Mouse (Mus musculus) gastrocnemius, adult 8-10 months (tissue): Measurements from ENCODE around the gene Emsy. TPM values are rescaled to one million over a fixed set of nuclear protein-coding genes. Genes with fewer than 3 reads are reported as not detected.
A peak's percentile ranks its signal among the peaks of the same experiment; 100 is the strongest.

ENCODE experiments used
- DNase-seq, 2 experiments: peaks; one replicate each; pipeline ENCODE4 v3.0.0; 2022; ENCODE audit warnings: low spot score in 2 of 2
- total RNA-seq, 4 experiments: library from RNA; stranded (reverse); gene quantifications; 2 replicates each; pipeline ENCODE4 v1.2.4; 2022

Emsy gene
- total RNA-seq: 10 to 100 TPM; 14.1 to 16.4 (median 14.5) TPM

GRCm38 (mm10) chr7:98656531-98657221, at the start of gene Emsy:
Emsy (minus strand) TSS chr7:98656783.
- DNase-seq: peak; percentile 88 to 94

- DNase-seq: no peak
These were observed 47.7 kb upstream of the Emsy start for GRCm38 (mm10) chr7:98704276-98704675.

- peak; percentile 19 to 22 for DNase-seq
These were observed 46.8 kb upstream of the Emsy start for GRCm38 (mm10) chr7:98703365-98703881.

DNA sequence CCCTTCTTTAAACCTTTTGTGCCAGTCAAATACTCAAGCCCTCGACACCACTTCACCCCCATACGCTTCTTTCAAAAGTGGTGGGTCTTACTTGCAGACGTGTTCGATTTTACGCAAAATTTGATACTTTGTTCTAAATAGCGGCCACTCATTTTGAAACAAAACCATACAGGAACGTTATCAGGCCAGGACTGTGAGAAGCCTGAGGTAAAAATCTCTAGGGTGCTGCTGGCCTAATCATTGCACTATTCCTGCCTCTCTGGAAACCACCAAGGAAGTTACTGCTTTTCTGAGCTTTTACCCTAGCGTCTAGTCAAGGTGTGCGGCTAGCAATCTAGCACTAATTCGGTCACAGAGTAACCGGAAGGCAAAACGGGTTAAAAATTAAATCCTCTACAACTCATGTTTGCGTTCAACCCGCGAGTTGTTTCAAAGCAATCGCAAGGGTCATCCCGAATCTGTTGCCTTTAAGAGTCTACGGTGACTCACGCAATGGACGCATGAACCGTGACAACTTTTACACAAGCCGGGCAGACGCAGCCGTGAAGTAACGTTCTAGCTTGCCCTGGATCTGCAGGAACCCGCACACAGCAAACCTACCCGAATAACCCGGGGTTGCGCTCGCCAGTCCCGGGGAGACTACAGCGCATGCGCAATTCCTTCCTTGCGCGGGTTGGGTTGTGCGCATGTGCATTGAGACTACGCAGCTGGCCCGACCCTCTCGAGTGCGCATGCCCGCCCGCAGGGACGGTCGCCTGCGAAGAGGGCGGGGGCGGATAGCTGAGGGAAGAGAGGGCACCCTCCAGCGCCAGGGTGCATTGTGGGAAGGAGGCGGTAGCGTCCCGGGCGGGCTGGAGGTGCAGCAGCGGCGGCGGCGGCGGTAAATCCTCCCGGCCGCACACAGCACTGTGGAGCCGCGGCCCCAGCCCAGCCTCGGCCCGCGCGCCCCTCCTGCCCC, 46.0 kb upstream of the Emsy start, which contains the start of gene Thap12:
Gene Thap12 (plus strand): TSS at position 821 of the 958 bp plus-strand sequence.
- peak; percentile 98 to 99 for DNase-seq

- no peak for DNase-seq
These were observed 45.2 kb upstream of the Emsy start for GRCm38 (mm10) chr7:98701771-98702170.

DNA sequence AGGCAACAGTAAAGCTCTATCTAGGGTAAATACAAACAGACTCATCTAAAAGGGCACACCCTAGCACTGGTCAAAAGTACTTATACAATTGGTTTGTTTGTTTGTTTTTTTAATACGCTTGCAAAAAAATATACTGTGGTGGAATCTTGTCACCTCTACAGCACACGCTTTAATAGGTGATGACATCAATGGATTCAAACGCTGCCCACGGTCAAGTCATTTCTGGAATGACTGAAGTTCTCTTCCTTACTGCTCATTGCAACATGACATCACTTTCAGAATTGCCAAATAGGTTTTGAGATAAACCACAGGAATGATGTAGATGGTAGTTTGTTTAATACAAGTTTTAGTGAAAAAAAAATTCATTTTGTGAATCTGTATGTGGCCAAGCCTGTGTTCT, 42.0 kb upstream of the Emsy start:
- DNase-seq: no peak

- DNase-seq: no peak
These were observed 41.5 kb upstream of the Emsy start for GRCm38 (mm10) chr7:98698041-98698440.

- DNase-seq: no peak
These were observed 40.9 kb upstream of the Emsy start for GRCm38 (mm10) chr7:98697496-98697895.

DNA sequence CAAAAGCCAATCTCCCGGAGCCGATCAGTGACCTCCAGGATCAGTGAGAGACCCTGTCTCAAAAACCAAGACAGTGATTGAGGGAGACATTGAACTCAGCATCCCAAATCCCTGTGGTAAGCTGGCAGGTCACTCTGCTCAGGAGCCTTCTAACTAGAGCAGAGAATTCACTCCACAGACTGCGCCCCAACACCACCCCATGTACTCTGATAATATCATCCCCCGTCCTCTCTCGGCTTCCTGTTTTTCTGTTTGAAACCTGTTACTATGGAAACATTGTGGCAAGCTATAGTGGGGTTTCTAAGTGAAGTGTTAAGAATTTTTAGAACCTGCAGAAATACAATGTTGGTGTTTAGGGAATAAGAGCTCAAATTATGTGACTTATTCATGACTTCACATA, 37.5 kb upstream of the Emsy start:
- no peak for DNase-seq

- DNase-seq: no peak
These were observed 36.4 kb upstream of the Emsy start for GRCm38 (mm10) chr7:98692761-98693546.

DNA sequence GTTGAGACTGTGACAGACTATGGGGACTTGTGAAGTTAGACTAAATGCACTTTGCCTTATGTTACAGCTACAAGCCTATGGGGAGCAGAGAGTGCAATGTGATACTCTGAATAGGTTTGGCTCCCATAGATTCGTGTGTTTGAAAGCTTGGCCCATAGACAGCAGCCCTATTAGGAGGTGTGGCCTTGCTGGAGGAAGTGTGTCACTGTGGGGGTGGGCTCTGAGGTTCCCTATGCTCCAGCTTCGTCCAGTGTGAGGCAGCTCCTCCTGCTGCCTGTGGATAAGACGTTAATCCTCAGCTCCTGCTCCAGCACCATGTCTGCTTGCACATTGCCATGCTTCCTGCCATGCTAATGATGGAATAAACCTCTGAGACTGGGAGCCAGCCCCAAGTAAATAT, 34.2 kb upstream of the Emsy start:
- no peak for DNase-seq

- no peak for DNase-seq
These were observed 33.5 kb upstream of the Emsy start for GRCm38 (mm10) chr7:98690126-98690525.

DNA sequence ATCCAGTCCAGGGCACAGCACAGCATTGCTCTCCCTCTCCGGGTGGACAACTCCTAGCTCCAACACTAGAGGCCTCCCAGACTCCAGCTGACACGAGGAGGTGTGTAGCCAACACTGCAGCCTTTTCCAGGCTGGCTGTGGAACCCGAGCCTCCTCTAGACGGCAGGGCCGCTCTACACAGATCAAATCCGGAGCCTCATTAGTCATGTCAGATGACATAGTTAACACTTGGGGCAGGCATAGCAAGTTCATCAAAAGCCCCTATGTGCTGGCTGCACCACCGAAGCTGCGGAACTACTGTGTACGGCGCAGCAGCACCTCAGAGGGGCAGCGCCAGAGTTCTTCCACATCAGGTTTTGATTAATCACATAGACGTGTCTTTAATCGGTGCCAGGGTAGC, 29.3 kb upstream of the Emsy start:
- DNase-seq: peak in 1 of 2 experiments; percentile 30

- no peak for DNase-seq
These were observed 26.2 kb upstream of the Emsy start for GRCm38 (mm10) chr7:98682821-98683220.

DNA sequence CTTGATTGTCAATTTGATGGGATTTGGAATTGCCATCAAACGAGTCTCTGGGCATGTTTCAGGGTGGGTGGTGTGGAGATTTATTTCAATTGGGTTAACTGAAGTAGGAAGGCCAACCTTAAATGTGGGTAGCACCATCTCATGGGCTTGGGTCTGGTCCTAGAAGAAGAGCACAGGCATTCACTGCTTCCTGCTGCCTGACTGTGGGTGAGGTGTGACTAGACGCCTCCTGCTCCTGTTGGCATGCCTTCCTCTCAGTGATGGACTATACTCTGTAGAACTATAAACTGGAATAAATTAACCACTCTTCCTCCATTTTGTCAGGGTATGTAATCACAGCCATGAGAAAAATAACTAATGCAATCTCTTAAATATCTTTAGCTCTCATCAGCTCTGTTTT, 24.1 kb upstream of the Emsy start:
- no peak for DNase-seq

DNA sequence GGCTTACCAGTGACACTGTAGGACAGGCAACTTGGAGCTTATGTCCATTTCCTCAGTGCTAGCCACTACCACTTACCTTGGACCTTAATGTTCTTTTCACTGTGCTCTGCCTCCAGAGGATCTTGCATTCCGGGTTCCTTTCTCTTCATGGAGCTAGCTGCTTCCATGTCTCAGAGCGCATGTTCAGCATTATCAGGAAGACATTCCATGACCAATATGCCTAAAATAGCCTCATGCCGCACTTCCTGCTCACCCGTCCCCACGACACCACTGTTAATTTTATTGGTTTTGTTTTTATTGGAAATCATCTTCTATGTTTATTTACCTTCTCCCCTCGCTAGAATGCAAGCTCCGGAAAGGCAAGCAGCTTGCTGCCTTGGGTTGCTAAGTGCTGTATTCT, 21.9 kb upstream of the Emsy start:
- no peak for DNase-seq

DNA sequence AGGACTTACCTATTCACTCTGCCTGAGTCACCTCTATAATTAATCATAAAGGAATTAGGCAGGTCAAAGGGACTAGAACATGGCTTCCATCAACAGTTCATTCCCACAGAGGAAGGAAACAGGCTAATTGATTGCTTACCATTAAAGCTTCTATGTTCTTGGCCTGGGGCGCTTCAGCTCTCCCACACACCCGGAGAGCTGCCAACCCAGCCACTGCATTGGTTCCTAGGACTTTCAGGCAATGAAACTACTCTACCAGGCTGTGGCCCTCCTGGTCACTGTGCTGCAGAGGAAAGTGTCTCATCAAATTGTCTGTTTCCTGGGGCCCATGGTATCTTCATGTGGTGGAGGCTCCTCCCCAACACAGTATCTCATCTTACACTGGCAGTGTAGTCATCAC, 20.9 kb upstream of the Emsy start:
- no peak for DNase-seq

DNA sequence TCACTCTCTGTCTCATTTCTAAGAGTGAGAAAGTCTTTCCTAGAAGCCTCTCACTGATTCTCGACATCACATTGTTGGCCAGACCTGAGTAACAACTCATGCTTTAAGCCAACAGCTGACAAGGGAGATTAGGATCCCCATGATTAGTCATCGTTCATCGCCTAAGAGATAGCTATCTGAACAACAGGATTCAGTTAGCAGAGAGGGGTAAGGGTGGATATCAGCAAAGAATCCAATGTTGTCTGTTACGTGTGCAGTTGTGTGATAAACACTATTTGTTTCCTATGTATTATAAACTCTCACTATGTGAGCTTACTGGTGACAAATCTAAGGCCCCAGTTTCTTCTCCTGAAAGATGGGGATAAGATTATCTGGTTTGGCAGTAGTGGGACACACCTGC, 17.8 kb upstream of the Emsy start:
- no peak for DNase-seq

DNA sequence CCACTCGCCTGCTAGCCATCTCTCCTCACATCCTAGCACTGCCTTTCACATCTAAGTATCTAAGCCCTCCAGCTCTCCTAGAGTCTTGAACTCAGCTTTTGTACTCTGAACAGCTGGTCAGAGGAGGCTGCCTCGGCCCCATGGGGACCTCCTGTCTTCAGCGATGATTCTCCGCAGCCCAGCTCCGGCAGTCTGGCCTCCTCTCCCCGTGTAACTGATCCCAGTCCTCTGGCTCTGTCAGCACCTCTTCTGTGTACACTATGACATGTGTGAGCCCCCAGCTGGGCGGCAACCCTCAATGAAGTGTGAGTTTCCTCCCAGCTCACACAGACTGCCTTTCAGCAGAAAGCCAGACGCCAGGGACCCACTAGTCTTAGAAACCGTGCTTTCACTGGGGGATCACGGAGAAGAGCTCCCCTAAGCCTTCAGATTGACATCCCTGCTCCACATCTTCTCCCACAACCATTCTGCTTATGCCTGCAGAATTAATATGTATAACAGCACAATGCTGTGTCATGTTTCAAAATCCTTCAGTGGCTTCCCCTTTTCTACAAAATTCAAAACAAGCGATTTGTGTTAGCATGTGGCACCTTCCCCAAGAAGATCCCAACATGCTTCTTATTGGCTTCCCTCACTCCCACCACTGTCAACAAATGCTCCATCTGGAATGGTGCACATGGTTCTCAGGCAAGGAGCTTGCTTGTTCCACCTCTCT, 15.8 kb upstream of the Emsy start:
- DNase-seq: peak; percentile 54 to 66

GRCm38 (mm10) chr7:98671416-98671815, 14.8 kb upstream of the Emsy start:
- no peak for DNase-seq

GRCm38 (mm10) chr7:98670831-98671230, 14.2 kb upstream of the Emsy start:
- DNase-seq: no peak
